Mouse (Mus musculus) kidney, embryonic 15.5 days (tissue): ENCODE results near the gene Il17rb. TPM values are rescaled to one million over a fixed set of nuclear protein-coding genes. Genes with fewer than 3 reads are reported as not detected.

Experiments used
- ATAC-seq: fragments of 200-750 bp; cut with Nextera tagmentation; replicated peaks from 2 replicates; pipeline ENCODE4 v1.8.0; 2017; ENCODE audit warnings: moderate TSS enrichment; ENCODE audit not compliant: low FRiP score
- H3K27ac ChIP-seq: fragments of 300-500 bp; sonication (generic); 2 replicates; pipeline ENCODE4 v1.5.1; 2015; ENCODE audit warnings: mild to moderate bottlenecking, inconsistent platforms
- H3K27me3 ChIP-seq: fragments of 300-500 bp; sonication (generic); 2 replicates; pipeline ENCODE4 v1.6.1; 2015; ENCODE audit warnings: inconsistent platforms
- H3K36me3 ChIP-seq: fragments of 300-500 bp; sonication (generic); 2 replicates; pipeline ENCODE4 v1.6.1; 2015; ENCODE audit warnings: inconsistent platforms
- H3K4me1 ChIP-seq: fragments of 300-500 bp; sonication (generic); 2 replicates; pipeline ENCODE4 v1.6.1; 2015; ENCODE audit warnings: inconsistent platforms
- H3K4me2 ChIP-seq: fragments of 300-500 bp; sonication (generic); 2 replicates; pipeline ENCODE4 v1.6.1; 2015; ENCODE audit warnings: moderate library complexity, mild to moderate bottlenecking, inconsistent platforms
- H3K4me3 ChIP-seq: fragments of 300-500 bp; sonication (generic); replicated peaks from 2 replicates; pipeline ENCODE4 v1.5.1; 2015; ENCODE audit warnings: mild to moderate bottlenecking, inconsistent platforms
- H3K9ac ChIP-seq: fragments of 300-500 bp; sonication (generic); 2 replicates; pipeline ENCODE4 v1.6.1; 2015; ENCODE audit warnings: mild to moderate bottlenecking, inconsistent platforms
- H3K9me3 ChIP-seq: fragments of 300-500 bp; sonication (generic); replicated peaks from 2 replicates; pipeline ENCODE4 v1.6.1; 2016; ENCODE audit warnings: inconsistent platforms
- WGBS: fragments of 180-500 bp; shearing (Covaris S2); methylation state at CpG from one replicate; pipeline ENCODE4 v1.1.7; 2015; ENCODE audit warnings: mixed read lengths; 5-methylcytosine and 5-hydroxymethylcytosine counted together
- polyA plus RNA-seq: library from polyadenylated mRNA; unstranded; fragments of >200 nt; fragmentation: Nextera tagmentation; extraction: Ambion mirVana; gene quantifications from 2 replicates; pipeline ENCODE4 v1.2.1, GENCODE M21; 2015

Il17rb gene
- polyA plus RNA-seq, 1 experiment from 2014 or later: 1.2 TPM

- Histone ChIP-seq H3K4me1 (no peaks in the 10 kb centered on the region), H3K4me3 (no peak overlapping the region), H3K36me3 (peaks cover 100% of the 10 kb centered on the region), H3K9ac (no peak overlapping the region), H3K27ac (no peak overlapping the region), H3K9me3 (no peaks in the 10 kb centered on the region), H3K4me2 (no peak overlapping the region), H3K27me3 (no peaks in the 10 kb centered on the region)
- ATAC-seq: no peak
- WGBS: 96% methylated on average over 4 of the region's 4 CpGs
Measured at GRCm38 (mm10) chr14:29986096-29986495, 22.6 kb downstream of the Il17rb start.

GRCm38 (mm10) chr14:29980447-29981205 is 28.1 kb downstream of the Il17rb start:
- no peak overlapping the region for H3K4me3 ChIP-seq
- no peak overlapping the region for H3K9ac ChIP-seq
- H3K36me3 ChIP-seq: peaks cover 74% of the 10 kb centered on the region
- no peak overlapping the region for H3K27ac ChIP-seq
- WGBS: 95% methylated on average over 10 of the region's 10 CpGs
- H3K4me1 ChIP-seq: peaks cover 11% of the 10 kb centered on the region
- ATAC-seq: no peak
- H3K27me3 ChIP-seq: no peaks in the 10 kb centered on the region
- H3K4me2 ChIP-seq: no peak overlapping the region
- 0 out of 2 replicates have a peak, but pooled peaks cover 5% of the 10 kb centered on the region for H3K9me3 ChIP-seq

DNA sequence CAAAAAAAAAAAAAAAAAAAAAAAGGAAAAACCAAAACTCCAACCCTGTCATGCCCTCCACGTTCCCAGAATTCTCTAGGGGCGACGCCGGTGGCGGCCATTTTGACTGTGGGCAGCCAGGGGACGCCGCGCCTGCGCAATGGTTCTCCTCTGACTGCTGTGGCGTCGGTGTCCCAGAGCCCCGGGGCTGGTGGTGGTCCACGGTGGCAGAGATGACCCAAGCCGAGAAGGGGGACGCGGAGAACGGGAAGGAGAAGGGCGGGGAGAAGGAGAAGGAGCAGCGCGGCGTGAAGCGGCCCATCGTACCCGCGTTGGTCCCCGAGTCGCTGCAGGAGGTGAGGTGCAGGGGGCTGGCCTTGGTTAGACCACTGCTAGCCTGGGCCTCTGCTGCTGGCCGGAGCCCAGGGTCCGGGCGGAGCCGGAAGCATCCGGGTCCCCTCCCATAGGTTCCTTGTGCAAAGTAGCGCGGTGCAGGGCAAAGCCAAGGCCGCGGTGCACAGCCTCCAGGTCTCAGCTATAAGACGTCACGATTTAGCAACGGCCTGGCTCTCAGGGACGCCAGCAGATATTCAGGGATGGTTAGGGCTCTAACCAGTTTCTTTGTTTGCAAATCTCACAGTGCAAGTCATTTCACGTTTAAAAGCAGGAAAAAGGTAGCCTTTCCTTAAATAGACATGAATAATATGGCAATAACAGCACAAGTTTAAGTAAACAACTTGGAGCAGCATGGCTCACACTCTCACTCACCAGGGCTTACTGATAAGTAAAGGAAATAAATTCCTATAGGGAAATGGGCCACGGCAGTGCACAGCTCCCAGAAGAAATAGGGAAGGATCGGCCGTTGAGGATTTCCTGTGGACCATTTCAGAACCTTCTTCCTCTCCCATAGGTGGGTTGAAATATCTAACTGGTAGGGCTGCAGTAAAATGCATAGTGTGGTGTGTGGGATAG is 30.2 kb downstream of the Il17rb start, which contains the start of gene Actr8:
TSS of gene Actr8 (plus strand) at position 84 of the 951 bp plus-strand sequence.
- ATAC-seq: peak; percentile 99
- H3K4me2 ChIP-seq: peak within 1 kb of the TSS; percentile 76
- no peaks in the 10 kb centered on the region for H3K27me3 ChIP-seq
- peaks cover 11% of the 10 kb centered on the region for H3K4me1 ChIP-seq
- peak within 1 kb of the TSS; percentile 86 for H3K9ac ChIP-seq
- peaks cover 74% of the 10 kb centered on the region for H3K36me3 ChIP-seq
- H3K4me3 ChIP-seq: peak within 1 kb of the TSS; percentile 83
- H3K9me3 ChIP-seq: 0 out of 2 replicates have a peak, but pooled peaks cover 5% of the 10 kb centered on the region
- H3K27ac ChIP-seq: peak within 1 kb of the TSS; percentile 97
- WGBS: 2% methylated on average over 44 of the region's 44 CpGs

- Histone ChIP-seq H3K27me3 (no peaks in the 10 kb centered on the region), H3K9me3 (0 out of 2 replicates have a peak, but pooled peaks cover 5% of the 10 kb centered on the region), H3K27ac (no peak overlapping the region), H3K4me1 (peaks cover 11% of the 10 kb centered on the region), H3K9ac (no peak overlapping the region), H3K4me3 (no peak overlapping the region), H3K36me3 (peaks cover 74% of the 10 kb centered on the region), H3K4me2 (no peak overlapping the region)
- WGBS: 96% methylated on average over 6 of the region's 6 CpGs
- ATAC-seq: no peak
Measured at GRCm38 (mm10) chr14:29976927-29977326, 31.8 kb downstream of the Il17rb start.

- H3K27me3 ChIP-seq: no peaks in the 10 kb centered on the region
- H3K36me3 ChIP-seq: peaks cover 72% of the 10 kb centered on the region
- H3K4me2 ChIP-seq: no peak overlapping the region
- H3K27ac ChIP-seq: no peak overlapping the region
- peaks cover 11% of the 10 kb centered on the region for H3K4me1 ChIP-seq
- H3K4me3 ChIP-seq: no peak overlapping the region
- no peak overlapping the region for H3K9ac ChIP-seq
- WGBS: 88% methylated on average over 5 of the region's 5 CpGs
- no peaks in the 10 kb centered on the region for H3K9me3 ChIP-seq
- no peak for ATAC-seq
Measured at GRCm38 (mm10) chr14:29971993-29972392, 36.7 kb downstream of the Il17rb start.

GRCm38 (mm10) chr14:29971446-29971845 is 37.2 kb downstream of the Il17rb start:
- peaks cover 11% of the 10 kb centered on the region for H3K4me1 ChIP-seq
- H3K4me3 ChIP-seq: no peak overlapping the region
- H3K27ac ChIP-seq: no peak overlapping the region
- no peak for ATAC-seq
- H3K27me3 ChIP-seq: no peaks in the 10 kb centered on the region
- no peak overlapping the region for H3K9ac ChIP-seq
- WGBS: 93% methylated on average over 7 of the region's 7 CpGs
- H3K9me3 ChIP-seq: no peaks in the 10 kb centered on the region
- H3K4me2 ChIP-seq: no peak overlapping the region
- H3K36me3 ChIP-seq: peaks cover 67% of the 10 kb centered on the region

DNA sequence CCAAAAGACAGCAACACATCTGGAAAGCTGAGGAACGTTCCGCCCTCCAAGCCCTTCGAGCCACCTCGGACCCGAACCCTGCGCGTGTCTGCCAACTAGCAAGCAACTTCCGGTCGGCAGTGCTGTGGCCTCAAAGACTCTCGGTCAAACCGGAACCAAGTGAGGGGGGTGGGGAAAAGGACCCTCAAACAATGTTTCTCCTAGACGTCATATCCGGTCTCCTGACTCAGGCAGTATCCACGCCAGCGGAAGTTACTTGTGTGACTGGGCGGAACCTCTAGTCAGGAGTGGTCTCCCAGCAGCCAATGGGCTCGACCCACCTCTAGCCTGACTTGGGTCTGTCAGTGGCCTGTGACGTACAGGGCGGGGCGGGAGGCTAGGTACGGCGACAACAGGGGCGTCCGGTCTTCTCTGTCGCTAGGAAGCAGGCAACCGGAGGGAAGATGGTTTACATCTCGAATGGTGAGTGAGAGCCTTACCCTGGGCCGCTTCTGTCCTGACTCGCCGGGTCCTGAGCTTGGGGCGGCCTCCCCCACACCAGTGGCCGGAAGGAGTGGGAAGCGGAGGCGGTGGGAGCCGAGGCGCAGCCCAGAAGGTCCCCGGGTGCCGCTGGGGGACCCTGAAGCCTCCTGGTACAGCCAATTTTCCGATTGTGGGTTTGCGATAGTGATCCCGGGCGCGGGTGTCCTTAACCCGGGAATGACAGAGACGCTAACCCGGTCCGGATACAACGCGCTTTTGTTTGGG is 40.4 kb downstream of the Il17rb start, which contains the start of gene Selenok:
TSS of gene Selenok (plus strand) at position 234 of the 747 bp plus-strand sequence.
- Histone ChIP-seq H3K36me3 (peaks cover 35% of the 10 kb centered on the region), H3K9ac (peak within 1 kb of the TSS; percentile 92), H3K9me3 (no peaks in the 10 kb centered on the region), H3K4me2 (peak within 1 kb of the TSS; percentile 65), H3K4me3 (peak within 1 kb of the TSS; percentile 95), H3K27ac (peak within 1 kb of the TSS; percentile 87), H3K4me1 (peaks cover 11% of the 10 kb centered on the region), H3K27me3 (no peaks in the 10 kb centered on the region)
- peak; percentile 100 for ATAC-seq
- under 1% methylated on average over 49 of the region's 49 CpGs for WGBS

DNA sequence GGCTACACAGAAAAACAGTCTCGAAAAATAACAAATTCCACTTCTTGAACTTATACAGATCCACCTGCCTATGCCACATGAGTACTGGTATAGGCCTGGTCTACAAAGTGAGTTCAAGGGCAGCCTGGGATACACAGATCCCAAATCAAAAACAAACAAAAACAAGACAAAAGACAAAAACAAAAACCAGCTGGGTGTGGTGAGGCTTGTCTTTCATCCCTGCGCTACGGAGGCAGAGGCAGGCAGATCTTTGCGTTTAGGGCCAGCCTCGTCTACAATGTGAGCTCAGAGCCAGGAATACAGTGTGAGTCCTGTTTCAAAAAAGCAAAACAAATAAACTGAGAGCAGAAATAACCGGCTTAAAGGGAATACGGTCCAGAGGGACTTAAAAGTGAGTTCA is 41.1 kb downstream of the Il17rb start:
- peaks cover 11% of the 10 kb centered on the region for H3K4me1 ChIP-seq
- H3K9me3 ChIP-seq: no peaks in the 10 kb centered on the region
- peak overlapping the region; percentile 54 for H3K27ac ChIP-seq
- peak overlapping the region; percentile 95 for H3K4me3 ChIP-seq
- peak overlapping the region; percentile 65 for H3K4me2 ChIP-seq
- no peaks in the 10 kb centered on the region for H3K27me3 ChIP-seq
- ATAC-seq: no peak
- 63% methylated on average over 7 of the region's 7 CpGs for WGBS
- peak overlapping the region; percentile 19; the same call in 1 of the 2 replicates for H3K9ac ChIP-seq
- H3K36me3 ChIP-seq: peaks cover 28% of the 10 kb centered on the region

DNA sequence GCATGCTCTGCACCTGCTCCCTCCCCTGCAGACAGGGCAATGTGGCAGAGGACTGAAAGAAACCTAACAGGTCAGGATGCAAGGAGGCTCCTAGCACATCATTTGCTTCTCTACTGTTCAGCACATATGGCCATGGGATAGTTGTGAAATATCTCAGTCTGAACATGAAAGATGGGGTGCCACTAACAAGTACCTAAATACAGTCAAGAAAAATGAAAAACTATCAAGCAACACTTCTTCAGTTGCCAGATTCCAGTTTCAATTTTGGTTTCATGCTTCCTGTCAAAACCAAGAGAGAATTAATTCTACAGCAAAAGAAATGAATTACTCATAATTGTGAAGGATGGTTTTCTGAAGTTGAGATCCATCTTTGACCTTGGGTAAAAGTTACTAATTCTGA is 51.3 kb downstream of the Il17rb start:
- no peak overlapping the region for H3K4me2 ChIP-seq
- H3K36me3 ChIP-seq: no peaks in the 10 kb centered on the region
- no peaks in the 10 kb centered on the region for H3K4me1 ChIP-seq
- H3K4me3 ChIP-seq: no peak overlapping the region
- no peak overlapping the region for H3K27ac ChIP-seq
- H3K27me3 ChIP-seq: no peaks in the 10 kb centered on the region
- no peak overlapping the region for H3K9ac ChIP-seq
- ATAC-seq: no peak
- H3K9me3 ChIP-seq: no peaks in the 10 kb centered on the region

DNA sequence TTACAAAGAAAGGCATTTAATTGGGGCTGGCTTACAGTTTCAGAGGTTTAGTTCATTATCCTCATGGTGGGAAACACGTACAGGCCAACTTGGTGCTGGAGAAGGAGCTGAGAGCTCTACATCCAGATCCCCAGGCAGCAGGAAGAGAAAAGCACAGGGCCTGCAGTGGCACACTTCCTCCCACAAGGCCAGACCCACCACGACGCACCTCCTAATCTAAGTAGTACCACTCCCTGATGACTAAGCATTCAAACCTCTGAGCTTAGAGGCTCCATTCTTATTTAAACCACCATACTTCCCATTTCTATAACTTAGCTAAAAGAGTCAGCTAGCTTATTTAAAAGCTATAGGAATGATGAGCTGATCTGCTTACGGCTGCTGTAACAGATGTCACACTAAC is 57.9 kb downstream of the Il17rb start:
- Histone ChIP-seq H3K4me2 (no peak overlapping the region), H3K36me3 (no peaks in the 10 kb centered on the region), H3K9me3 (no peaks in the 10 kb centered on the region), H3K27ac (no peak overlapping the region), H3K4me1 (no peaks in the 10 kb centered on the region), H3K4me3 (no peak overlapping the region), H3K9ac (no peak overlapping the region), H3K27me3 (no peaks in the 10 kb centered on the region)
- WGBS: 83% methylated on average over 4 of the region's 4 CpGs
- ATAC-seq: no peak

DNA sequence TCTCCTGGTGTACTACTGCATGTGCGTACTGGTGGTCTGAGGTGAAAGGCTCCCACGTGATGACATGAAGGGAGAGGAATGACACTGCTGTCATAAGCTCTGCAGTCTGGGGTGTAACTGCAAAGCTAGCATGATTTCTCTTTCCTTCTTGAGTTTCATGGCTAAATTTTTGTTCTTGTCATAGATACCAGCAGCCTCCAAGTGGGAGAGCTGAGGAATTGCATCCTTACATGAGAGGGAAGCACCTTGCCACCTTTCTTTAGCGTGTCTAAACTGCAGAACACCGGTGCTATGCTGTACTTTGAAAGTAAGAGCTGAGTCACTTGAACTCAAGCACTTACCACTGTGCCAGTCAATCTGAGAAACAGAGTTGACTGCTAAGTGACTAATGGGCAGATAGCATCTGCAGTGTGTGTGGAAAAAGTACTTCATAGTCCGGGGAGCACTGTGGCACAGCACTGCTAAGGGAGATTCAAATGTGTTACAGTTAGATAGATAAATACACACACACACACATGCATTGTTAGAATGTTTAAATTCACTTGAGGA is 61.9 kb downstream of the Il17rb start:
- WGBS: 79% methylated on average over 5 of the region's 5 CpGs
- ATAC-seq: no peak
- no peaks in the 10 kb centered on the region for H3K9me3 ChIP-seq

More for the DNA sequence above, 61.9 kb downstream of the Il17rb start:
- Histone ChIP-seq H3K27me3 (peaks cover 14% of the 10 kb centered on the region; the same call in 1 of the 2 replicates), H3K9ac (no peak overlapping the region), H3K4me2 (no peak overlapping the region), H3K4me3 (no peak overlapping the region), H3K4me1 (no peaks in the 10 kb centered on the region), H3K27ac (no peak overlapping the region), H3K36me3 (no peaks in the 10 kb centered on the region)
